Mouse (Mus musculus) embryonic facial prominence, embryonic 10.5 days (tissue): ENCODE data around the gene Dnmbp. TPM values are rescaled to one million over a fixed set of nuclear protein-coding genes. Genes with fewer than 3 reads are reported as not detected.
"Not testable (repeated sequence)": the region's sequence is repeated elsewhere in the genome, so short reads cannot be mapped to it uniquely, and the experiment has no call there.

Experiments used
- DNase-seq: peaks from one replicate; pipeline ENCODE4 v3.0.0-alpha.2; 2017; ENCODE audit warnings: low spot score
- H3K27ac ChIP-seq: fragments of 300-500 bp; sonication (generic); replicated peaks from 2 replicates; pipeline ENCODE4 v1.5.1; 2016; ENCODE audit warnings: mild to moderate bottlenecking
- H3K27me3 ChIP-seq: fragments of 300-500 bp; sonication (generic); replicated peaks from 2 replicates; pipeline ENCODE4 v1.6.1; 2016; ENCODE audit warnings: low read depth, mild to moderate bottlenecking; ENCODE audit not compliant: poor library complexity, severe bottlenecking
- H3K36me3 ChIP-seq: fragments of 300-500 bp; sonication (generic); replicated peaks from 2 replicates; pipeline ENCODE4 v1.6.1; 2016; ENCODE audit warnings: mild to moderate bottlenecking, moderate library complexity
- H3K4me1 ChIP-seq: fragments of 300-500 bp; sonication (generic); 2 replicates; pipeline ENCODE4 v1.6.1; 2016
- H3K4me3 ChIP-seq: fragments of 300-500 bp; sonication (generic); 2 replicates; pipeline ENCODE4 v1.5.1; 2016; ENCODE audit warnings: mild to moderate bottlenecking, moderate library complexity
- H3K9me3 ChIP-seq: fragments of 300-500 bp; sonication (generic); 2 replicates; pipeline ENCODE4 v1.6.1; 2016; ENCODE audit warnings: mild to moderate bottlenecking
- WGBS: fragments of 180-500 bp; shearing (Covaris S2); methylation state at CpG from one replicate; pipeline ENCODE4 v1.1.7; 2016; 5-methylcytosine and 5-hydroxymethylcytosine counted together
- polyA plus RNA-seq: library from polyadenylated mRNA; unstranded; fragments of >200 nt; fragmentation: Nextera tagmentation; extraction: Ambion mirVana; gene quantifications from 2 replicates; pipeline ENCODE4 v1.2.1, GENCODE M21; 2016

Dnmbp gene
- polyA plus RNA-seq, 1 experiment from 2014 or later: 20.4 TPM

- H3K36me3 ChIP-seq: no peaks in the 10 kb centered on the region
- H3K4me1 ChIP-seq: 0 out of 2 replicates have a peak, but pooled peaks cover 4% of the 10 kb centered on the region
- H3K9me3 ChIP-seq: no peaks in the 10 kb centered on the region
- H3K27ac ChIP-seq: no peak overlapping the region
- H3K27me3 ChIP-seq: peaks cover 7% of the 10 kb centered on the region; the same call in 1 of the 2 replicates
- DNase-seq: no peak
- no peak overlapping the region for H3K4me3 ChIP-seq
- 85% methylated on average over 11 of the region's 11 CpGs for WGBS
These were observed 25.6 kb upstream of the Dnmbp start for GRCm38 (mm10) chr19:43965496-43966085.

GRCm38 (mm10) chr19:43962795-43963194 lies 22.8 kb upstream of the Dnmbp start:
- WGBS: 75% methylated on average over 9 of the region's 9 CpGs
- DNase-seq: no peak

GRCm38 (mm10) chr19:43961185-43961584 lies 21.2 kb upstream of the Dnmbp start:
- 83% methylated on average over 2 of the region's 2 CpGs for WGBS
- no peak overlapping the region for H3K27ac ChIP-seq
- no peaks in the 10 kb centered on the region for H3K9me3 ChIP-seq
- peaks cover 12% of the 10 kb centered on the region for H3K4me1 ChIP-seq
- H3K4me3 ChIP-seq: no peak overlapping the region
- no peaks in the 10 kb centered on the region for H3K36me3 ChIP-seq
- 0 out of 2 replicates have a peak, but pooled peaks cover 3% of the 10 kb centered on the region for H3K27me3 ChIP-seq
- peak; percentile 31 for DNase-seq

More at GRCm38 (mm10) chr19:43962795-43963194, 22.8 kb upstream of the Dnmbp start:
- H3K27ac ChIP-seq: no peak overlapping the region
- H3K4me1 ChIP-seq: peaks cover 5% of the 10 kb centered on the region
- no peaks in the 10 kb centered on the region for H3K9me3 ChIP-seq
- H3K27me3 ChIP-seq: 0 out of 2 replicates have a peak, but pooled peaks cover 3% of the 10 kb centered on the region
- H3K4me3 ChIP-seq: no peak overlapping the region
- no peaks in the 10 kb centered on the region for H3K36me3 ChIP-seq

GRCm38 (mm10) chr19:43960014-43960413 lies 20.0 kb upstream of the Dnmbp start:
- Histone ChIP-seq H3K9me3 (no peaks in the 10 kb centered on the region), H3K36me3 (no peaks in the 10 kb centered on the region), H3K27ac (no peak overlapping the region), H3K27me3 (no peaks in the 10 kb centered on the region), H3K4me3 (no peak overlapping the region), H3K4me1 (peaks cover 12% of the 10 kb centered on the region)
- no peak for DNase-seq
- 90% methylated on average over 11 of the region's 11 CpGs for WGBS

GRCm38 (mm10) chr19:43959162-43959561 lies 19.2 kb upstream of the Dnmbp start:
- H3K27me3 ChIP-seq: no peaks in the 10 kb centered on the region

GRCm38 (mm10) chr19:43957881-43958280 lies 17.9 kb upstream of the Dnmbp start:
- no peaks in the 10 kb centered on the region for H3K9me3 ChIP-seq
- H3K27me3 ChIP-seq: no peaks in the 10 kb centered on the region
- WGBS: 76% methylated on average over 4 of the region's 4 CpGs
- DNase-seq: no peak
- H3K4me3 ChIP-seq: no peak overlapping the region
- H3K36me3 ChIP-seq: no peaks in the 10 kb centered on the region
- peaks cover 12% of the 10 kb centered on the region for H3K4me1 ChIP-seq
- no peak overlapping the region for H3K27ac ChIP-seq

More at GRCm38 (mm10) chr19:43959162-43959561, 19.2 kb upstream of the Dnmbp start:
- no peak overlapping the region for H3K27ac ChIP-seq
- no peak overlapping the region for H3K4me3 ChIP-seq
- 28% methylated on average over 2 of the region's 2 CpGs for WGBS
- peaks cover 12% of the 10 kb centered on the region for H3K4me1 ChIP-seq
- peak; percentile 77 for DNase-seq
- H3K36me3 ChIP-seq: no peaks in the 10 kb centered on the region
- no peaks in the 10 kb centered on the region for H3K9me3 ChIP-seq

- H3K27me3 ChIP-seq: no peaks in the 10 kb centered on the region
- peaks cover 12% of the 10 kb centered on the region for H3K4me1 ChIP-seq
- no peak overlapping the region for H3K27ac ChIP-seq
- no peaks in the 10 kb centered on the region for H3K9me3 ChIP-seq
- no peak for DNase-seq
- 17% methylated on average over 4 of the region's 4 CpGs for WGBS
- no peak overlapping the region for H3K4me3 ChIP-seq
- H3K36me3 ChIP-seq: no peaks in the 10 kb centered on the region
These were observed 17.4 kb upstream of the Dnmbp start for GRCm38 (mm10) chr19:43957402-43957801.

GRCm38 (mm10) chr19:43955266-43955665 lies 15.3 kb upstream of the Dnmbp start:
- H3K9me3 ChIP-seq: no peaks in the 10 kb centered on the region
- H3K36me3 ChIP-seq: no peaks in the 10 kb centered on the region
- 81% methylated on average over 5 of the region's 5 CpGs for WGBS
- no peaks in the 10 kb centered on the region for H3K27me3 ChIP-seq
- H3K4me3 ChIP-seq: no peak overlapping the region
- no peak for DNase-seq
- peaks cover 12% of the 10 kb centered on the region for H3K4me1 ChIP-seq
- no peak overlapping the region for H3K27ac ChIP-seq

- H3K27me3 ChIP-seq: no peaks in the 10 kb centered on the region
- H3K9me3 ChIP-seq: no peaks in the 10 kb centered on the region
- H3K4me3 ChIP-seq: no peak overlapping the region
- DNase-seq: no peak
- 83% methylated on average over 4 of the region's 4 CpGs for WGBS
- peaks cover 12% of the 10 kb centered on the region for H3K4me1 ChIP-seq
- H3K27ac ChIP-seq: no peak overlapping the region
- H3K36me3 ChIP-seq: no peaks in the 10 kb centered on the region
These were observed 14.9 kb upstream of the Dnmbp start for GRCm38 (mm10) chr19:43954864-43955263.

GRCm38 (mm10) chr19:43952936-43953335 lies 12.9 kb upstream of the Dnmbp start:
- WGBS: 91% methylated on average over 8 of the region's 8 CpGs
- H3K9me3 ChIP-seq, H3K36me3 ChIP-seq, H3K27ac ChIP-seq, H3K27me3 ChIP-seq, H3K4me3 ChIP-seq, DNase-seq: not testable (repeated sequence)
- H3K4me1 ChIP-seq: peaks cover 17% of the 10 kb centered on the region

GRCm38 (mm10) chr19:43949111-43949810 lies 9.3 kb upstream of the Dnmbp start:
- no peaks in the 10 kb centered on the region for H3K9me3 ChIP-seq
- DNase-seq: peak; percentile 62
- peaks cover 9% of the 10 kb centered on the region for H3K4me1 ChIP-seq
- H3K27me3 ChIP-seq: no peaks in the 10 kb centered on the region
- H3K36me3 ChIP-seq: no peaks in the 10 kb centered on the region
- no peak overlapping the region for H3K4me3 ChIP-seq
- 6% methylated on average over 12 of the region's 12 CpGs for WGBS
- H3K27ac ChIP-seq: no peak overlapping the region; the same call in 1 of the 2 replicates

GRCm38 (mm10) chr19:43944566-43944965 lies 4.6 kb upstream of the Dnmbp start:
- 88% methylated on average over 8 of the region's 8 CpGs for WGBS
- H3K27me3 ChIP-seq: no peaks in the 10 kb centered on the region
- H3K9me3 ChIP-seq: no peaks in the 10 kb centered on the region
- no peak for DNase-seq
- H3K27ac ChIP-seq: no peak overlapping the region
- H3K4me3 ChIP-seq: no peak overlapping the region
- H3K36me3 ChIP-seq: no peaks in the 10 kb centered on the region
- peaks cover 18% of the 10 kb centered on the region for H3K4me1 ChIP-seq

GRCm38 (mm10) chr19:43943076-43943475 lies 3.1 kb upstream of the Dnmbp start:
- WGBS: 82% methylated on average over 16 of the region's 16 CpGs

More at GRCm38 (mm10) chr19:43943076-43943475, 3.1 kb upstream of the Dnmbp start:
- Histone ChIP-seq H3K4me3 (no peak overlapping the region), H3K4me1 (peaks cover 26% of the 10 kb centered on the region), H3K27ac (no peak overlapping the region), H3K9me3 (no peaks in the 10 kb centered on the region), H3K27me3 (no peaks in the 10 kb centered on the region), H3K36me3 (no peaks in the 10 kb centered on the region)
- no peak for DNase-seq
